Mouse (Mus musculus): ENCODE measurements at regions not wholly inside any gene's neighbourhood (a gene's known extent, or its start where the extent isn't known, plus 50 kb on each side); places are given as distances from the start of the nearest gene placed in this dataset.

GRCm38 (mm10) chr5:97815357-97815756 is 215.5 kb downstream of the Antxr2 start:
- TF ChIP-seq POLR2A (IDR thresholded peaks at IDR 0.05; ENCODE audit: insufficient read depth, low read length) = no peak
- no peak for TF ChIP-seq CTCF (IDR thresholded peaks at IDR 0.05; ENCODE audit: low read depth, low read length)

Measured in ES-Bruce4 (cell line).